8 mouse cellular contexts compared by ENCODE assay signal in the genomic region with DNA sequence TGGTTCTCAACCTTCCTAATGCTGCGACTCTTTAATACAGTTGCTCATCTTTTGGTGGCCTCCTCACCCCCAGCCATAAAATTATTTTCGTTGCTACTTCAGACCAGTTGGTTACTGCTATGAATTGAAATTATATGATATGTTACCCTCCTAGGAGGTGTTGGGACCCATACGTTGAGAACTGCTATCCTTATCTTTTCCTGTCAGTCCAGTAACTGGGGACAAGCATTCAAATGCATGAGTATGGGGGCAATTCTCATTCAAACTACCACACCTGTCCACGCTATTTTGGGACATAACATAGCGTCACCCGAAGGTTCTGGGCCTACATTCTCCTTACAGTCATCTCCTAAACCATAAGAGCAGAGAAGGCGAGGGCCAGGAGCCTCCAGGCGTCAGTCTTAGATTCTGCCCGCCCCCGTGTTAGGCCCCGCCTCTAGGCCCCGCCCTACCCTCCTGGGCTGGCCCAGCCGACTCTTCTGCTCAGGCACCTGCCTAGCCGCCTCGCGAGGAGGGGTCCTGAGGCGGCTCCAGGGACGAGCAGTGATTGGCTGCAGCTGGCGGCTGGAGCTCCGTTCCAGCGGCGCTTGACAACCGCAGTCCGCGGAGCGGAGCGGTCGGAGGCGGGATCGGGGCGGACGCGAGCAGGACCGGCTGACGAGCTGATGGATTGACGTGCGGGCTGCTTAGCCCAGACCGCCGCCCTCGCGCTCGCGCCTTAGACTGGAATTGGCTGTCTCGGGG. TPM values are rescaled to one million over a fixed set of nuclear protein-coding genes. Genes with fewer than 3 reads are reported as not detected.
DNase-seq lines count a peak whose midpoint lies in the region; ATAC-seq lines count a peak whose summit lies in the region.

Wdr47 (plus strand) TSS at position 494 of the 744 bp plus-strand sequence.

- H3K9me3 ChIP-seq in hindbrain, embryonic 16.5 days (ENCODE audit: control insufficient read depth, low read length): no peaks in the 10 kb centered on the region

- peak within 1 kb of the TSS; percentile 96 for H3K27ac ChIP-seq in hindbrain, embryonic 16.5 days (ENCODE audit: low read depth, low read length)
- no peak within 1 kb of the TSS for H3K27ac ChIP-seq in macrophage

- peak; percentile 89 for DNase-seq in WW6 (ENCODE audit: low read depth, low spot score)
- DNase-seq in cerebellum, postnatal 4 days (ENCODE audit: low spot score in 2 of 2): peak; percentile 86 to 93
- peak; percentile 96 for DNase-seq in gastrocnemius, adult 18-20 months (ENCODE audit: low spot score)
- DNase-seq in left cerebral cortex, adult 18-20 months (ENCODE audit: low spot score in 2 of 2): peak; percentile 94 to 97
- DNase-seq in right cerebral cortex, adult 18-20 months: peak; percentile 98
- peak; percentile 78 for DNase-seq in urinary bladder, postnatal 10 days (ENCODE audit: low spot score)

- peaks cover 4% of the 10 kb centered on the region for H3K4me1 ChIP-seq in hindbrain, embryonic 16.5 days (ENCODE audit: control insufficient read depth, insufficient read depth, low read depth, low read length)

- no peaks in the 10 kb centered on the region for H3K27me3 ChIP-seq in hindbrain, embryonic 16.5 days (replicated peaks; ENCODE audit: control insufficient read depth, insufficient read depth, low read length)

- WGBS in hindbrain, embryonic 16.5 days: 6% methylated on average over 44 of the region's 44 CpGs
- 4% methylated on average over 43 of the region's 44 CpGs for WGBS in macrophage (ENCODE audit: missing documents)

- H3K4me3 ChIP-seq in hindbrain, embryonic 16.5 days (ENCODE audit: low read length): peak within 1 kb of the TSS; percentile 88
- H3K4me3 ChIP-seq in macrophage (ENCODE audit: inconsistent target): peak within 1 kb of the TSS; percentile 54

- no peaks in the 10 kb centered on the region for H3K36me3 ChIP-seq in hindbrain, embryonic 16.5 days (ENCODE audit: control insufficient read depth, insufficient read depth, low read length)
- no peaks in the 10 kb centered on the region for H3K36me3 ChIP-seq in macrophage (ENCODE audit: inconsistent target)

- H3K9ac ChIP-seq in hindbrain, embryonic 16.5 days (ENCODE audit: low read depth, low read length): peak within 1 kb of the TSS; percentile 95

- peak within 1 kb of the TSS; percentile 70 for H3K4me2 ChIP-seq in hindbrain, embryonic 16.5 days (ENCODE audit: low read length)

- H3K79me2 ChIP-seq in macrophage (ENCODE audit: inconsistent target): peaks cover 26% of the 10 kb centered on the region; the same call in 1 of the 2 replicates

- ATAC-seq in hindbrain, embryonic 16.5 days: peak; percentile 98

RNA-seq across cellular contexts. Expression of gene Wdr47, which starts in this region (rescaled TPM):
- 1 to 10 TPM; 6.0 to 6.4 TPM for total RNA-seq in gastrocnemius, adult 18-20 months (2021)
- 103 and 108 TPM in 2 replicates for polyA plus RNA-seq in hindbrain, embryonic 16.5 days (2015; fragmentation: Nextera tagmentation; extraction: Ambion mirVana)
- 100 to 1,000 TPM; 123 to 138 TPM for total RNA-seq in left cerebral cortex, adult 18-20 months (2021)
- total RNA-seq in macrophage (2018; cell fraction: chromatin; rRNA removed): 10 to 100 TPM in 22 of 26 experiments, 1 to 10 TPM in 4; 6.5 to 53.0 (median 21.2) TPM
- 1 to 10 TPM; 2.5 to 9.9 (median 5.4) TPM for total RNA-seq in macrophage (2018; cell fraction: cytosol; rRNA removed)
- total RNA-seq in macrophage (2018; cell fraction: nucleus; rRNA removed): 10 to 100 TPM in 17 of 26 experiments, 1 to 10 TPM in 9; 4.2 to 23.9 (median 11.9) TPM
- polyA plus RNA-seq in macrophage (2018): 4.4 to 5.8 TPM (median 5.8 TPM) in 3 replicates

Comparison
In these comparisons a context has a peak if more than half of its experiments do, and no peak if none do; other contexts are left out.
1. RNA of gene Wdr47 (total RNA-seq): 123 to 138 TPM in left cerebral cortex, adult 18-20 months; 6.0 to 6.4 TPM in gastrocnemius, adult 18-20 months; every median in the first group is over 10 times any median in the second.
2. RNA of gene Wdr47 (polyA plus RNA-seq): 103 to 108 TPM in hindbrain, embryonic 16.5 days; 4.4 to 5.8 TPM in macrophage; every median in the first group is over 10 times any median in the second.
3. Peak in every context shown above with its lines, with median percentiles within 50 percentile points of each other: DNase-seq.